Mouse (Mus musculus): ENCODE measurements around the gene Isoc2b. TPM values are rescaled to one million over a fixed set of nuclear protein-coding genes. Genes with fewer than 3 reads are reported as not detected.
A peak's percentile ranks its signal among the peaks of the same experiment; 100 is the strongest.
"Not testable (repeated sequence)": the region's sequence is repeated elsewhere in the genome, so short reads cannot be mapped to it uniquely, and the experiment has no call there.

Gene Isoc2b
- polyA plus RNA-seq, 1 experiment from 2014 or later = 2.7 TPM

DNA sequence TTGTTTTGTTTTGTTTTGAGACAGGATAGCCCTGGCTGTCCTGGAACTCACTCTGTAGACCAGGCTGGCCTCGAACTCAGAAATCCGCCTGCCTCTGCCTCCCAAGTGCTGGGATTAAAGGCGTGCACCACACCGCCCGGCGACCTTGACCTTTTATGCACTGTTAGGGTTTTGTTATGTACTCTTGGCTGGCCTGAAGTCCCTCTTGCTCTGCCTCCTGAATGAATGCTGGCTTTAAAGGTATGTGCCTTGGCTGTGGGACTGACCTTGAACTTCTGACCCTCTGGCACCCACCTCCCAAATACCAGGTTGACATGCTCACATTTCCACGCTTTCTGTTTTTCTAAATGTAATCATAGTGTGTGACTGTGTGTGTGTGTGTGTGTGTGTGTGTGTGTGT, 49.1 kb downstream of the Isoc2b start:
- not testable (repeated sequence) for H3K4me1 ChIP-seq; H3K27ac ChIP-seq; H3K9me3 ChIP-seq (replicated peaks); H3K27me3 ChIP-seq; H3K9ac ChIP-seq; H3K4me2 ChIP-seq; H3K36me3 ChIP-seq (ENCODE audit: poor library complexity, severe bottlenecking); ATAC-seq; H3K4me3 ChIP-seq
- 94% methylated on average over 7 of the region's 7 CpGs for WGBS

GRCm38 (mm10) chr7:4816559-4816958, 53.5 kb downstream of the Isoc2b start:
- no peak overlapping the region for H3K9ac ChIP-seq
- no peak overlapping the region for H3K4me2 ChIP-seq
- H3K4me1 ChIP-seq = peaks cover 8% of the 10 kb centered on the region
- no peaks in the 10 kb centered on the region for H3K27me3 ChIP-seq
- ATAC-seq = no peak
- H3K4me3 ChIP-seq = no peak overlapping the region
- no peaks in the 10 kb centered on the region for H3K9me3 ChIP-seq (replicated peaks)
- H3K27ac ChIP-seq = no peak overlapping the region
- no peaks in the 10 kb centered on the region for H3K36me3 ChIP-seq (ENCODE audit: poor library complexity, severe bottlenecking)

DNA sequence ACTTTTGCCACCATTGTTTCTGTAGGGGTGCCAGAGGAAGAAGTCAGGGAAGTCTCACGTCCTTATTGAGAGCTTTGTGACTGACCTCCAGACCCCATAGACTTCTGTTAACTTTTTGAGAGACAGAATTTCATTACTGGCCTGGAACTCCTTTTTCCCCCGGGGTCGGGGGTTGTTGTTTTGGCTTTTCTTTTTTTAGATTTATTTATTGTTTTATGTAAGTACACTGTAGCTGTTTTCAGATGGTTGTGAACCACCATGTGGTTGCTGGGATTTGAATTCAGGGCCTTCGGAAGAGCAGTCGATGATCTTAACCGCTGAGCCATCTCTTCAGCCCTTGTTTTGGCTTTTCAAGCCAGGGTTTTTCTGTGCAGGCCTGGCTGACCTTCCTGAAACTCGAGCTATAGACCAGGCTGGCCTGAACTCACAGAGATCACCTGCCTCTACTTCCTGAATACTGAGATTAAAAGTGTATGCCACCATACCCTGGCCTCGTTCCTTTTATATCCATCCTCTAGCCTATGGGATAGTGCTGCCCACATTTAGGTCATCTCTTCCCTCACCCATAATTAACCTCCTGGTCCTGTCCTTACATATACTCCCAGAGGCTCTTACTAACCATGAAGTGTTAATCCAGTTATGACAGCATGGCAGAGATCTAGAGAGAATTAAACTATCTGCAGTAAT, 56.8 kb downstream of the Isoc2b start:
- Histone ChIP-seq H3K4me2 (peak overlapping the region; percentile 90), H3K9ac (peak overlapping the region; percentile 60), H3K27ac (peak overlapping the region; percentile 94), H3K4me3 (peak overlapping the region; percentile 77), H3K9me3 (replicated peaks) (no peaks in the 10 kb centered on the region), H3K36me3 (ENCODE audit: poor library complexity, severe bottlenecking) (peaks cover 27% of the 10 kb centered on the region), H3K27me3 (no peaks in the 10 kb centered on the region), H3K4me1 (peaks cover 37% of the 10 kb centered on the region)
- WGBS = 30% methylated on average over 8 of the region's 8 CpGs
- no peak for ATAC-seq

GRCm38 (mm10) chr7:4812303-4813104, 57.6 kb downstream of the Isoc2b start, which contains the start of gene Ube2s:
Gene Ube2s (minus strand): TSS chr7:4812590.
- Histone ChIP-seq H3K4me2 (peak within 1 kb of the TSS; percentile 90), H3K27me3 (no peaks in the 10 kb centered on the region), H3K4me3 (peak within 1 kb of the TSS; percentile 77), H3K27ac (peak within 1 kb of the TSS; percentile 94), H3K9ac (peak within 1 kb of the TSS; percentile 98), H3K36me3 (ENCODE audit: poor library complexity, severe bottlenecking) (peaks cover 32% of the 10 kb centered on the region), H3K4me1 (peaks cover 37% of the 10 kb centered on the region), H3K9me3 (replicated peaks) (no peaks in the 10 kb centered on the region)
- WGBS = under 1% methylated on average over 62 of the region's 62 CpGs
- peak; percentile 99 for ATAC-seq

DNA sequence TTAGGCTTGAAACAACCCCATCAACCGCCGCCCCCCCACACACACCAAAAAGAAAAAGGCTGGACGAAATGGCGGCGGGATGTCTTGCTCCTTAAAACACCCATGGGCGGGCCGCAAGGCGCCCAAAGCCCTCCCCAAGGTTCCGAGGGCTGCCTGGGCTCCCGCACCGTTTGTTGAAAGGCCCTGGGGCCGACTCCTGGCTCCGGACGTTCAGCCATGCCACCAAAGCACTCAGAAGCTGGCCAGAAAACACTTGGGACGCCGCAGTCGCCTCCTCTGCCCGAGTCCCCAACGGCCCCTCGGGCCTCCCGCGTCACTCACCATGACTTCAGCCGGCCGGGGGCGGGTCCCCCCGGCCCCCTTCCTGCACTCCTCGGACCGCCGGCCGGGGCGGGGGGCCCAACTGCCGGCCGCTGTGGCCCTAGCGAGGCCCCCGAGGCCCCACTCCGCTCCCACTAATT, 58.2 kb downstream of the Isoc2b start:
- peak overlapping the region; percentile 90 for H3K4me2 ChIP-seq
- peak overlapping the region; percentile 98 for H3K9ac ChIP-seq
- under 1% methylated on average over 34 of the region's 36 CpGs for WGBS
- H3K27ac ChIP-seq = peak overlapping the region; percentile 94
- H3K36me3 ChIP-seq (ENCODE audit: poor library complexity, severe bottlenecking) = peaks cover 39% of the 10 kb centered on the region
- no peak for ATAC-seq
- H3K4me1 ChIP-seq = peaks cover 37% of the 10 kb centered on the region
- H3K4me3 ChIP-seq = peak overlapping the region; percentile 77
- no peaks in the 10 kb centered on the region for H3K27me3 ChIP-seq
- no peaks in the 10 kb centered on the region for H3K9me3 ChIP-seq (replicated peaks)

GRCm38 (mm10) chr7:4811131-4811530, 58.9 kb downstream of the Isoc2b start:
- H3K4me3 ChIP-seq = peak overlapping the region; percentile 77
- not testable (repeated sequence) for H3K9me3 ChIP-seq (replicated peaks); H3K27ac ChIP-seq; H3K27me3 ChIP-seq; ATAC-seq
- peak overlapping the region; percentile 90 for H3K4me2 ChIP-seq
- H3K36me3 ChIP-seq (ENCODE audit: poor library complexity, severe bottlenecking) = peaks cover 46% of the 10 kb centered on the region
- H3K9ac ChIP-seq = peak overlapping the region; percentile 98
- 34% methylated on average over 10 of the region's 10 CpGs for WGBS
- peaks cover 37% of the 10 kb centered on the region for H3K4me1 ChIP-seq

DNA sequence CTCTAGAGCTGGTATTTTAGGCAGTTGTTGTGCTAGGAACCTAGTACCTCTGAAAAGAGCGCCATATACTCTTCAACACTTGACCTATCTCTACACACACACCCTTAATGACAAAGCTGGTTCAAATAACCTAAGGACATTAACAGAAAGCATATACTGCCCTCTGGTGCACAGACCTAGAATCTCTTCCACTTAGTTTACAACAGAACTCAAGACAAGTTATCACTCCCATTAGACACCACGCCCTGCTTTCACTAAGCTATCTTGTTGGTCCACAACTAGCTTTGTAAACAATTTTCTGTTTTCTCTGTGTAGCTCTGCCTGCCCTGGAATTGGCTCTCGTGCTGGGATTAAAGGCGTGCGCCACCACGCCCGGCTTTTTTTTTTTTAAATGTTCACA, 63.3 kb downstream of the Isoc2b start:
- H3K27me3 ChIP-seq = no peaks in the 10 kb centered on the region
- H3K9me3 ChIP-seq (replicated peaks) = no peaks in the 10 kb centered on the region
- H3K9ac ChIP-seq = no peak overlapping the region
- 92% methylated on average over 7 of the region's 7 CpGs for WGBS
- no peak overlapping the region for H3K4me3 ChIP-seq
- no peak overlapping the region for H3K4me2 ChIP-seq
- H3K27ac ChIP-seq = no peak overlapping the region
- H3K36me3 ChIP-seq (ENCODE audit: poor library complexity, severe bottlenecking) = peaks cover 67% of the 10 kb centered on the region
- no peak for ATAC-seq
- H3K4me1 ChIP-seq = peaks cover 30% of the 10 kb centered on the region

- no peak overlapping the region for H3K27ac ChIP-seq
- no peak overlapping the region for H3K4me2 ChIP-seq
- no peaks in the 10 kb centered on the region for H3K27me3 ChIP-seq
- H3K4me3 ChIP-seq = no peak overlapping the region
- no peak overlapping the region; the same call in 1 of the 2 replicates for H3K9ac ChIP-seq
- peaks cover 39% of the 10 kb centered on the region for H3K36me3 ChIP-seq (ENCODE audit: poor library complexity, severe bottlenecking)
- no peak for ATAC-seq
- H3K9me3 ChIP-seq (replicated peaks) = no peaks in the 10 kb centered on the region
- no peaks in the 10 kb centered on the region for H3K4me1 ChIP-seq
Observed at GRCm38 (mm10) chr7:4802247-4802646, 67.8 kb downstream of the Isoc2b start.

- ATAC-seq = no peak
- H3K27me3 ChIP-seq = peaks cover 2% of the 10 kb centered on the region; the same call in 1 of the 2 replicates
- 70% methylated on average over 7 of the region's 7 CpGs for WGBS
Observed at GRCm38 (mm10) chr7:4795767-4796433, 74.2 kb downstream of the Isoc2b start.

More at GRCm38 (mm10) chr7:4795767-4796433, 74.2 kb downstream of the Isoc2b start:
- no peaks in the 10 kb centered on the region for H3K9me3 ChIP-seq (replicated peaks)
- H3K4me2 ChIP-seq = no peak overlapping the region
- no peak overlapping the region for H3K27ac ChIP-seq
- H3K4me1 ChIP-seq = peaks cover 19% of the 10 kb centered on the region
- H3K4me3 ChIP-seq = no peak overlapping the region
- H3K36me3 ChIP-seq (ENCODE audit: poor library complexity, severe bottlenecking) = peaks cover 43% of the 10 kb centered on the region
- no peak overlapping the region for H3K9ac ChIP-seq

Other genes starting within 250 kb of the Isoc2b start
- gene Tmem86b, start 238.8 kb downstream of the Isoc2b start, polyA plus RNA-seq (2015; fragmentation: Nextera tagmentation; extraction: Ambion mirVana) = 2.9 and 3.3 TPM in 2 replicates
- gene Ppp6r1, start 211.2 kb downstream of the Isoc2b start, polyA plus RNA-seq (2015; fragmentation: Nextera tagmentation; extraction: Ambion mirVana) = 7.8 and 8.1 TPM in 2 replicates
- 117 and 125 TPM in 2 replicates for gene Hspbp1, start 185.2 kb downstream of the Isoc2b start, polyA plus RNA-seq (2015; fragmentation: Nextera tagmentation; extraction: Ambion mirVana)
- gene Brsk1, start 179.7 kb downstream of the Isoc2b start, polyA plus RNA-seq (2015; fragmentation: Nextera tagmentation; extraction: Ambion mirVana) = 6.1 and 6.5 TPM in 2 replicates
- 0.27 and 0.29 TPM in 2 replicates for gene Tmem150b, start 145.0 kb downstream of the Isoc2b start, polyA plus RNA-seq (2015; fragmentation: Nextera tagmentation; extraction: Ambion mirVana)
- gene Kmt5c, start 130.1 kb downstream of the Isoc2b start, polyA plus RNA-seq (2015; fragmentation: Nextera tagmentation; extraction: Ambion mirVana) = 75.3 and 84.3 TPM in 2 replicates
- gene Cox6b2, start 117.2 kb downstream of the Isoc2b start, polyA plus RNA-seq (2015; fragmentation: Nextera tagmentation; extraction: Ambion mirVana) = 17.8 and 22.1 TPM in 2 replicates
- not detected in 2 replicates for gene Fam71e2, start 99.0 kb downstream of the Isoc2b start, polyA plus RNA-seq (2015; fragmentation: Nextera tagmentation; extraction: Ambion mirVana)
- 0.17 and 0.40 TPM in 2 replicates for gene Il11, start 87.4 kb downstream of the Isoc2b start, polyA plus RNA-seq (2015; fragmentation: Nextera tagmentation; extraction: Ambion mirVana)
- gene Tmem190, start 87.3 kb downstream of the Isoc2b start, polyA plus RNA-seq (2015; fragmentation: Nextera tagmentation; extraction: Ambion mirVana) = not detected in 2 replicates
- 2.6 and 2.7 TPM in 2 replicates for gene Tmem238, start 80.6 kb downstream of the Isoc2b start, polyA plus RNA-seq (2015; fragmentation: Nextera tagmentation; extraction: Ambion mirVana)
- gene Rpl28, start 77.4 kb downstream of the Isoc2b start, polyA plus RNA-seq (2015; fragmentation: Nextera tagmentation; extraction: Ambion mirVana) = 244 and 284 TPM in 2 replicates
- gene Ube2s, start 57.7 kb downstream of the Isoc2b start, polyA plus RNA-seq (2015; fragmentation: Nextera tagmentation; extraction: Ambion mirVana) = 398 and 454 TPM in 2 replicates
- gene Shisa7, start 25.6 kb downstream of the Isoc2b start, polyA plus RNA-seq (2015; fragmentation: Nextera tagmentation; extraction: Ambion mirVana) = 5.6 and 7.1 TPM in 2 replicates
- 0.63 and 0.77 TPM in 2 replicates for gene Isoc2a, start 6.9 kb upstream of the Isoc2b start, polyA plus RNA-seq (2015; fragmentation: Nextera tagmentation; extraction: Ambion mirVana)
- 0.26 and 0.45 TPM in 2 replicates for gene Gm36210, start 36.3 kb upstream of the Isoc2b start, polyA plus RNA-seq (2015; fragmentation: Nextera tagmentation; extraction: Ambion mirVana)
- 4.3 and 4.5 TPM in 2 replicates for gene Zfp628, start 45.0 kb upstream of the Isoc2b start, polyA plus RNA-seq (2015; fragmentation: Nextera tagmentation; extraction: Ambion mirVana)
- 21.2 and 24.9 TPM in 2 replicates for gene Nat14, start 51.8 kb upstream of the Isoc2b start, polyA plus RNA-seq (2015; fragmentation: Nextera tagmentation; extraction: Ambion mirVana)
- 0.23 and 0.30 TPM in 2 replicates for gene Ssc5d, start 55.5 kb upstream of the Isoc2b start, polyA plus RNA-seq (2015; fragmentation: Nextera tagmentation; extraction: Ambion mirVana)
- not detected in 2 replicates for gene Sbk2, start 94.1 kb upstream of the Isoc2b start, polyA plus RNA-seq (2015; fragmentation: Nextera tagmentation; extraction: Ambion mirVana)
- gene Sbk3, start 100.9 kb upstream of the Isoc2b start, polyA plus RNA-seq (2015; fragmentation: Nextera tagmentation; extraction: Ambion mirVana) = 0.09 and 0.19 TPM in 2 replicates
- gene Zfp579, start 125.9 kb upstream of the Isoc2b start, polyA plus RNA-seq (2015; fragmentation: Nextera tagmentation; extraction: Ambion mirVana) = 51.2 and 56.5 TPM in 2 replicates
- 9.1 and 10.4 TPM in 2 replicates for gene Zfp524, start 144.2 kb upstream of the Isoc2b start, polyA plus RNA-seq (2015; fragmentation: Nextera tagmentation; extraction: Ambion mirVana)
- gene Fiz1, start 144.4 kb upstream of the Isoc2b start, polyA plus RNA-seq (2015; fragmentation: Nextera tagmentation; extraction: Ambion mirVana) = 46.6 and 51.2 TPM in 2 replicates
- gene Gm44973, start 145.2 kb upstream of the Isoc2b start, polyA plus RNA-seq (2015; fragmentation: Nextera tagmentation; extraction: Ambion mirVana) = 1.5 and 2.1 TPM in 2 replicates
- gene Zfp865, start 150.1 kb upstream of the Isoc2b start, polyA plus RNA-seq (2015; fragmentation: Nextera tagmentation; extraction: Ambion mirVana) = 5.1 and 5.4 TPM in 2 replicates
- 17.0 and 19.7 TPM in 2 replicates for gene Ccdc106, start 150.3 kb upstream of the Isoc2b start, polyA plus RNA-seq (2015; fragmentation: Nextera tagmentation; extraction: Ambion mirVana)
- gene 4632433K11Rik, start 163.9 kb upstream of the Isoc2b start, polyA plus RNA-seq (2015; fragmentation: Nextera tagmentation; extraction: Ambion mirVana) = not detected in 2 replicates
- 5.6 and 8.4 TPM in 2 replicates for gene Zfp784, start 168.2 kb upstream of the Isoc2b start, polyA plus RNA-seq (2015; fragmentation: Nextera tagmentation; extraction: Ambion mirVana)
- 45.3 and 45.6 TPM in 2 replicates for gene Zfp580, start 181.3 kb upstream of the Isoc2b start, polyA plus RNA-seq (2015; fragmentation: Nextera tagmentation; extraction: Ambion mirVana)
- 149 and 152 TPM in 2 replicates for gene U2af2, start 191.9 kb upstream of the Isoc2b start, polyA plus RNA-seq (2015; fragmentation: Nextera tagmentation; extraction: Ambion mirVana)
- 60.5 and 68.9 TPM in 2 replicates for gene Epn1, start 210.0 kb upstream of the Isoc2b start, polyA plus RNA-seq (2015; fragmentation: Nextera tagmentation; extraction: Ambion mirVana)
- not detected in 2 replicates for gene Rfpl4, start 246.7 kb upstream of the Isoc2b start, polyA plus RNA-seq (2015; fragmentation: Nextera tagmentation; extraction: Ambion mirVana)